Mouse (Mus musculus): ENCODE measurements around the gene Kctd8.

Kctd8 gene

GRCm38 (mm10) chr5:69159897-69160509 is 181.5 kb downstream of the Kctd8 start:
- no peak for DNase-seq (ENCODE audit: low spot score in 2 of 2)

- DNase-seq (ENCODE audit: low spot score in 2 of 2) = no peak
Observed at GRCm38 (mm10) chr5:69156489-69156888, 185.0 kb downstream of the Kctd8 start.

- DNase-seq (ENCODE audit: low spot score in 2 of 2) = no peak
Observed at GRCm38 (mm10) chr5:69145827-69146226, 195.7 kb downstream of the Kctd8 start.

GRCm38 (mm10) chr5:69141082-69141481 is 200.4 kb downstream of the Kctd8 start:
- no peak for DNase-seq (ENCODE audit: low spot score in 2 of 2)

- DNase-seq (ENCODE audit: low spot score in 2 of 2) = no peak
Observed at GRCm38 (mm10) chr5:69108718-69109117, 232.8 kb downstream of the Kctd8 start.

GRCm38 (mm10) chr5:69088912-69089311 is 252.6 kb downstream of the Kctd8 start:
- no peak for DNase-seq (ENCODE audit: low spot score in 2 of 2)
